Mouse (Mus musculus) lung, adult 2 months (tissue): ENCODE data around the gene Cd2.

Experiments
- CTCF ChIP-seq: fragments of 200-500 bp; IDR thresholded peaks from 2 replicates; pipeline ENCODE4 v1.5.1; 2011; ENCODE audit warnings: mild to moderate bottlenecking, low read length, control low read depth; ENCODE audit not compliant: insufficient read depth
- POLR2A ChIP-seq: fragments of 200-500 bp; IDR thresholded peaks from 2 replicates; pipeline ENCODE4 v1.6.1; 2011; ENCODE audit warnings: low read depth, mild to moderate bottlenecking, control low read depth, low read length, borderline replicate concordance; ENCODE audit errors: extremely low read depth

- TF ChIP-seq CTCF, result no peak
- TF ChIP-seq POLR2A, result no peak
Measured at GRCm38 (mm10) chr3:101241866-101242265, 45.9 kb downstream of the Cd2 start.
